Mouse (Mus musculus) CH12.LX (cell line): Measurements from ENCODE around the gene Sphkap.

Experiments used
- CTCF ChIP-seq, 2 experiments: IDR thresholded peaks in 1 of 2; conservative IDR thresholded peaks in 1 of 2; 2 replicates each; pipeline ENCODE4 v1.5.1; 2011 to 2012; ENCODE audit warnings: low read depth in 2 of 2, low read length in 2 of 2, improper control_type of control experiment in 1 of 2, inconsistent platforms in 1 of 2, mild to moderate bottlenecking in 1 of 2, moderate library complexity in 1 of 2
- KAT2A ChIP-seq: IDR thresholded peaks from 2 replicates; pipeline ENCODE4 v1.6.1; 2012; ENCODE audit warnings: low read length, improper control_type of control experiment, inconsistent platforms; ENCODE audit not compliant: insufficient replicate concordance
- MAFK ChIP-seq: IDR thresholded peaks from 2 replicates; pipeline ENCODE4 v1.6.1; 2011; ENCODE audit warnings: low read length, improper control_type of control experiment; ENCODE audit not compliant: insufficient replicate concordance
- NELFE ChIP-seq: IDR thresholded peaks from 2 replicates; pipeline ENCODE4 v1.6.1; 2011; ENCODE audit warnings: low read depth, low read length, improper control_type of control experiment
- SIN3A ChIP-seq: IDR thresholded peaks from 2 replicates; pipeline ENCODE4 v1.6.1; 2012; ENCODE audit warnings: low read length, improper control_type of control experiment, inconsistent platforms
- ZC3H11A ChIP-seq: IDR thresholded peaks from 2 replicates; pipeline ENCODE4 v1.6.1; 2012; ENCODE audit warnings: low read depth, mild to moderate bottlenecking, inconsistent platforms, low read length, improper control_type of control experiment

DNA sequence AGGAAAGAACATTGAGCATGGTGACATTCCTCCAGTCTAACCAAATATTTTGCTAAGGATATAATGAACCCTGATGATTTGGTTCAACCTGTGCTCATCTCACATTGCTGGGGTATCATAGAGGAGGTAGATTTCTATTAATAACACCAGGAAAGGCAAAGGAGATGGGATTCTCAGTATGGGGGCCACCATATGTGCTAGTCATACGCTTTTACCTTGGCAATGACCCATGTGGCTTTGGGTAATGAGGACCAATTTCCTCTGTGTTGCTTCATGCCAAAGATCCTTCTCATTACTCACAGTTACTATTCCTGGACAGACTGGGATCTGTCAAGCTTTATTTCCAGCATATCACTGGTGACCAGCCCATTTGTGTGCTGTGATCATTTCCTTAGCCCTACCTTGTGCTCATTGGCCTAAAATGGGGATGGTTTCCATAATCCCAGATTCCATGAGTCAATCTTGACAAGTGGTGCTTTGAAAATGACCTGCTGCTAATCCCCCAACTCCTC is 159.7 kb downstream of the Sphkap start:
- TF ChIP-seq MAFK (no peak), SIN3A (no peak), CTCF (conservative IDR thresholded peaks at IDR 0.05 in 1 of 2, IDR thresholded peaks at IDR 0.05 in 1 of 2; ENCODE audit: low read depth in 2 of 2, low read length in 2 of 2) (no peak), NELFE (no peak), KAT2A (no peak), ZC3H11A (no peak)
